Mouse (Mus musculus) thymus, postnatal 0 days (tissue): Measurements from ENCODE around the gene Slc31a1. TPM values are rescaled to one million over a fixed set of nuclear protein-coding genes. Genes with fewer than 3 reads are reported as not detected.

ENCODE experiments used
- DNase-seq: peaks from one replicate; pipeline ENCODE4 v3.0.0-alpha.2; 2015; ENCODE audit warnings: low spot score
- polyA plus RNA-seq: library from polyadenylated mRNA; unstranded; fragments of >200 nt; fragmentation: Nextera tagmentation; extraction: Ambion mirVana; gene quantifications from 2 replicates; pipeline ENCODE4 v1.2.1, GENCODE M21; 2015

Gene Slc31a1
- polyA plus RNA-seq, 1 experiment from 2014 or later: 20.2 TPM

DNA sequence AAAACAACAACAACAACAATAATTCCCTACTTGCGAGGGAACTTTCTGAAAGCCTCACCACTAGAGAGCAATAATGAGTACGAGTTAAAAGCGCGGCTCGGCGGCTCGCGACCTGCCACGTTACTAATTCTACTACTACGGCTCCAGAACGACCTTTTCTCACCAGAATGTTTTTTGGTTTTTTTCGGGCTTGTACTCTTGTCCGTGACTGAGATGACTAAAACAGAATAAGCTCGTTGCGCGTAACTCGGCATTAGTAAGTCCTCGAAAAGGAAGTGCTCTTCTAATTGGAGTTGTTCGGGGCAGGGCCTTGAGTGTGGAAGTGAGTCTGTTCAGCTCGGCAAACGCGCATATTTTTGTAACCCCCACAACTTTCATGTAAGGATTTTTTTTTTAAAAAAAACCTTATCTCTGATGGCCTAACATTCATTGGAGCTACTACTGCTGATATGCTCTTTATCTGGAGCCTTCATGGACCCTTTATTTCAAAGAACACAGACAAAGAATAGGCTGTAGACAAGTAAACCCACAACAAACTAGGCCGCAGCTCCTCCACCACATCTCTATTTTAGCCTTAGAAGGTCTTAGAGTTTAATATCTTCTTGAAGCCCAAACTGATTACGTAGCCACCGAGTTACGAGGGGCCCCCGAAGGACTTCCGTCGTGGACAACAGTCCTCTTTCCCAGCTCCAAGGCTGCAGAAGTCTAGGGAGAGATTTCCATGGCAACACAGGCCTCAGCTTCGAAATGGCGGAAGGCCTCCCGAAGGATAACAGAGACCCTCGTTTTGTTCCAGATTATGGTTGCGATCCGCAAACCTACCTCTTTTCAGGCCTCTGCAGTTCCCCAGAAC, 47.4 kb downstream of the Slc31a1 start:
- peak; percentile 75 for DNase-seq

DNA sequence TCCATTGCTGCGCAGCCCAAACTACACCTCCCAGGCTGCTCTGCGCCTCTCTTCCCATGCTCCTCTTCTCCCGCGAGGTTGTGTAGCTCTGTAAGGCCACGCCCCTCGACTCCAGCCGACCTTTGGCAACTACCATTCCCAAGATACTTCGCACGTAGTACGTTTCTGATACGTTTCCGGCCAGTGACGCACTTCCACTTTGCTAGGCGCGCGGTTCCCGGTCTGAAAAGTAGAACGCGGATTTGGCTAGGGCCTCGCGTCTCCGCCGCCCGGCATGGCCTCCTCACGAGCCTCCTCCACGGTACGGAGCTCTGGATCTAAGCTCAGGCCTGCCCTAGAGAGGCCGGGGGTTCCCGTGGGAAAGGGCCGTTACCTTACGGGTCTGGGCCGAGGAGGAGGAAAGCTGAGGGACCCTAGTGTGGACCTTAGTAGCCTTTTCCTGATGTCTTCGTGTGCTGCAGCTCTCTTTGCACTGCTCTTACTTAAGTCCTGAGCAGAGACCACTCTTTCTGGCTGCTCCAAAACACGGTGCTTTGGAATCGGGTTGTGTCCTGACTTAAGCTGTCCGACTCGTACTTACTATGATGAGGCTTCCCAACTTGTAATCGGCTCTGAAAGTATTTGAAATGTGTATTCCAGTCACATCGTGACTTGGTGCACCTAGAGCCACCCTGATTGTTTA, 48.2 kb downstream of the Slc31a1 start, which contains the start of the genes Cdc26 and Prpf4:
TSS of gene Cdc26 (minus strand) at position 42 of the 682 bp plus-strand sequence.
TSS of gene Prpf4 (plus strand) at position 197 of the 682 bp plus-strand sequence.
- DNase-seq: peak; percentile 99

- no peak for DNase-seq
Measured at GRCm38 (mm10) chr4:62409615-62410014, 49.1 kb downstream of the Slc31a1 start.

GRCm38 (mm10) chr4:62410325-62410724, 49.8 kb downstream of the Slc31a1 start:
- DNase-seq: no peak

DNA sequence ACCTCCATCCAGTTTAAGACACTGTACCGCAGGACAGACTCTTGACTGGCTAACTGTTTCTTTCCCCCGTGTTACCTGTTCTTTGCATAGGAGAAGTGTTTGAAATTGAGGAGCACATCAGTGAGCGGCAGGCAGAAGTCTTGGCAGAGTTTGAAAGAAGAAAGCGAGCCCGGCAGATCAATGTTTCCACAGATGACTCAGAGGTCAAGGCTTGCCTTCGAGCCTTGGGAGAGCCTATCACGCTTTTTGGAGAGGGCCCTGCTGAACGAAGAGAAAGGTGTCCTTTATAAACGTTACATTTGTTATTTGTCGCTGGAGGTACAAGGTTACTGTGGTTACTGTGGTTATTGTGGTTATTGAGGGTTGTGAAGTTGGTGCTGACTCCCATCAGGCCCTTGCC, 51.1 kb downstream of the Slc31a1 start:
- DNase-seq: no peak

DNA sequence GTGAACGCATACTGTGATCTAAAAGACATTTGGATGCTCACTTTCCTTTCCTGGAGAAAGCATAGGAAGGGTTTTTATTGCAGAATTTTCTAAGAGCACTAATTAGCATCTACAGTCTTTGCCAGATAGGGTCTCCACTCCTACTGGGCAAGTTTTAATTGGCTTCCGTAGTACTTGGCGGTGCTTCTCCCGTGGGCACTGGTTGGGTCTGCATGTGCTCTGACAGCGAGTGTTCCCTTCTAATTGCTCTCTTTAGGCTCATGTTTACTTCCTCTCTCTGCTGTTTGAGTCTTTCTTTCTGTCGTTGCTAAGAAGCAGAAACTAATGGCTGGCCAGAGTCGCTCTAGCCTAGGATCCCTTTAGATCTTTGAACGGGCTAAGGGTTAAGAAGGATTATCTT, 57.9 kb downstream of the Slc31a1 start:
- DNase-seq: no peak

GRCm38 (mm10) chr4:62419091-62419490, 58.6 kb downstream of the Slc31a1 start:
- no peak for DNase-seq

DNA sequence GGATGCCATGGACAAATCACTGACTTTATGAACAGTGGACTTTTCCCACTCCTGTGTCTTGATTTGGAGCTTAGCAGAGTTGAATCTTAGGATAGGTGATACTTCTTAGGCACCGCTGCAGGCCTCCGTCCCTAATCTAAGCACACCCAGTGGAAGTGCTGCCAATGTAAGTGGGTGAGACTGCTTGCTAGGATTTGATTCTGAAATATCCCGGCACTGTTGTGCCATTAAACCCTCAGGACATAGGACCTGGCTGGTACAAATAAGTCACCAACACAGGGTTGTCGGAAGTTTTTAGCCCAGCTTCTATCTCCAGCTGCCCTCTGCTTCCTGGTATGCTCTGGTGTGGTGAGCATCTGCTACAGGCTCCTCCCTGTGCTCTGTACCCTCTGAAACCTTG, 65.4 kb downstream of the Slc31a1 start:
- DNase-seq: no peak

- DNase-seq: no peak
Measured at GRCm38 (mm10) chr4:62427978-62428758, 67.6 kb downstream of the Slc31a1 start.

- DNase-seq: no peak
Measured at GRCm38 (mm10) chr4:62429616-62430015, 69.1 kb downstream of the Slc31a1 start.

DNA sequence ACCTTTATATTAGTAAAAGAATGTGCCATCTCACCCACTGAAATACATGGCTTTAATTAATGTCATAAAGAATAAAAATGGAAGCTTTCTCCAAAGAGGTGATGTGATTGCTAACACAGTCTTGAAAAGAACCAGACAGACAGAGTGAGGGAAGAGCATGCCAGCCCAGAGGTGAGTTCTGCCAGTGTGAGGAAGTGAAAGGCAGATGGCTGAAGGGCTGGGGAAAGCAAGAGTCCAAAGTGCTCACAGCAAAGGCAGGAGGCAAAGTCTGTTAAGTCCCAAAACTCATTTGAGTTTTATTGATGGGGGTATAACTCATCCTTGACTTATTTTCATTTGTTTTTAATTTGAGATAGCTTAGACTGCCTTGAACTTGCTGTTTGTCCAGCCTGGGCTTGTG, 70.2 kb downstream of the Slc31a1 start:
- DNase-seq: no peak

- no peak for DNase-seq
Measured at GRCm38 (mm10) chr4:62431522-62431921, 71.0 kb downstream of the Slc31a1 start.

DNA sequence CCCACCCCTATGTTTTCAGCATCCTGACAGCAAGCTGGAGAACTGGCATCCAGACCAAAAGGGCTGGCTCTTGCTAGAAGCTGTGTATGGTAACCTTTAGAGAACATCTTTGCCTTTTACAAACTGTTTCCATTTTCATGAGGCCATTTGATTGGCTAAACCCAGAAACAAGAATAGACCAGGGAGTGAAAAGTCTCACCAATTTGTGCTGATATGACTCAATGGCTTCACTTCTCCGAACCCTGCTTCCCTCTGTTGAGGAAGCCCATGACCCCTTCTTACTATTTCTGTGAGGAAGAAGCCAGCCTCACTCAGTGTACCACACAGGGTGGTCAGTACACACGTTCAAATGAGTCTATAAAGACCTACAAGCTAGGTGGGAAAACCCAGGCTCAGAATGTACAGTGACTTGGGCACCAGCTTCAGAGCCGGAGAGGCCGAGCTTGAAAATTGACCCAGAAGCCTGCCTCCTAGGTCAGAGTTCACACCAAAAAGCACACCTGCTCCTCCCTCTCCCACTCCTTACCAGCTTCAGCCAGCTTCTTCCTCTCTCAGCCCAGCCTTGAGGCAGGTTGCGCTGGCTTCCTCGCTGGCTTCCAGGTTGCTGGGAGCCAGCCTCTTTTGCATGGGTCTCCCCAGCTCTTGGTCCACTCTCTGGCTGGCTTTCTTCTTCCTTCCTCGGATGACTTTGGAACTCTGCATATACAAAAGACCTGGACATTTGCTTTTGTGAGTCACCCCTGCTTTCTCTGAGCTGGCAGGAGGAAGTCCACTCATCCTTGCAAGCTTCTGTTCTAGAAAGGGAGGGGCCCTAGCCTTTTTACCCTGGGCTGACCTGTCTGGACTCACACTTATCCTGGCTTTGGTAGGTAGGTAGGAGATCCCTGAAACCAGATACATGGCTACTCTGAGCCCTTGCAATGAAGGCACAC, 73.7 kb downstream of the Slc31a1 start:
- no peak for DNase-seq

GRCm38 (mm10) chr4:62435081-62435480, 74.6 kb downstream of the Slc31a1 start, which contains the start of gene Rnf183:
Gene Rnf183, minus strand, starts transcription at chr4:62435252.
- DNase-seq: no peak

DNA sequence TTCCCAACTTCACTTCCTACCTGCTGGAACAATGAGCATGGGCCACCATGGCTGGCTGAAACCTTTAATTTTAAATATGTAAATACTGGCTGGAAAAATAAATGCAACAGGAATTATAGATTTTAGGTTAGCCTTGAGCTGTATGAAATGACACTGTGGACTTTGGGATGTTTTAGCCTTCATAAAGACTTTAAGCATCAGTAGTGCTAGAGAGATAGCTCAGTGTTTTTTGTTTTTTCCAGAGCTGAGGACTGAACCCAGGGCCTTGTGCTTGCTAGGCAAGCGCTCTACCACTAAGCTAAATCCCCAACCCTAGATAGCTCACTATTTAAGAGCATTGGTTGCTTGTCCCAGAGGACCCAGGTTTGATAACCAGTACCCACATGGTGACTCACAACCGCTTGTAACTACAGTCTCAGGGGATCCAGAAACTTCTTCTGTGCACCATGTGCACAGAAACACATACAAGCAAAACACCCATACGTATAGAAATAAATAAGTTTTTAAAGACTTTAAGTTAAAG, 76.8 kb downstream of the Slc31a1 start:
- no peak for DNase-seq

DNA sequence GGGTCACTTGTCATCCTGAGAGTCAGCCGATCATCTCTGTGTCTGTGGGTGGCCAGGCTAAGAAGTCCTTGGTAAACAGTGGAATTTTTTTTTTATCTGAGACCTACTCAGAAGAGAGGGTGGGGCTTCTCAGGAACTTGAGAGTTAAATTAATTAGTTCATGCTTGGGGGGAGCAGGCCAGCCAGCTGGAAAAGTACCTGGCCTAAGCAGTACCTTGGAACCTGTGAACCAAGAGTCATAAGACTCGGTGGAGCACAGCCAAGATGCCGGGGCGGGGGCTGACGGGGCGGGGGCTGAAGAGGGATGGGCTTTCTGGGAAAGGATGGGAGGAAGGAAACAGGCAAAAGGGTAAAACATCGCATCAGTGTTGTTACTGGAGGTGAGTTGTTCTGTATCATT, 77.3 kb downstream of the Slc31a1 start:
- DNase-seq: no peak

- DNase-seq: no peak
Measured at GRCm38 (mm10) chr4:62439793-62440192, 79.3 kb downstream of the Slc31a1 start.

- DNase-seq: no peak
Measured at GRCm38 (mm10) chr4:62440544-62440943, 80.0 kb downstream of the Slc31a1 start.

- DNase-seq: no peak
Measured at GRCm38 (mm10) chr4:62440986-62441385, 80.5 kb downstream of the Slc31a1 start.
